Mouse (Mus musculus): ENCODE measurements around the gene Map2k6.

DNA sequence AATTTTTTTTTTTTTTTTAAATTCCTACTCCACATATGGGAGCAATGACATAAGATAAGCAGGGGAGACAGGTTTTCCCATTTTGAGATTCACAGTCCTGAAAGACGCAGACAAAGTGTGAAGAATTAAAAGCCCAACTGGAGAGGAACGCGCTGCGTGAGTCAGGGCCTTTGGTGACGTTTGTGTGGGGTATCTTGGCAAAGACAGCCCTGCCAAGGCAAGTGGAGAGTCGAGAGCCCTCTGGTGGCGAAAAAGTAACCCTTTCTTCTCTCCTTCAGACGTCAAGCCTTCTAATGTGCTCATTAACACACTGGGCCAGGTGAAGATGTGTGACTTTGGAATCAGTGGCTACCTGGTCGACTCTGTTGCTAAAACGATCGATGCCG is 97.1 kb downstream of the Map2k6 start:
- no peak for TF ChIP-seq POLR2A (IDR thresholded peaks at IDR 0.05; ENCODE audit: borderline replicate concordance, low read depth, low read length)
- TF ChIP-seq CTCF (IDR thresholded peaks at IDR 0.05; ENCODE audit: low read depth, low read length), result peak; percentile 62; the same call in 1 of the 2 replicates

Data from bone marrow macrophage, adult 2 months (primary cell).